Mouse (Mus musculus): ENCODE results near the gene Zbtb44. TPM values are rescaled to one million over a fixed set of nuclear protein-coding genes. Genes with fewer than 3 reads are reported as not detected.
"Not testable (repeated sequence)": the region's sequence is repeated elsewhere in the genome, so short reads cannot be mapped to it uniquely, and the experiment has no call there.

Zbtb44 gene
- polyA plus RNA-seq, 1 experiment from 2014 or later, result 7.9 TPM

DNA sequence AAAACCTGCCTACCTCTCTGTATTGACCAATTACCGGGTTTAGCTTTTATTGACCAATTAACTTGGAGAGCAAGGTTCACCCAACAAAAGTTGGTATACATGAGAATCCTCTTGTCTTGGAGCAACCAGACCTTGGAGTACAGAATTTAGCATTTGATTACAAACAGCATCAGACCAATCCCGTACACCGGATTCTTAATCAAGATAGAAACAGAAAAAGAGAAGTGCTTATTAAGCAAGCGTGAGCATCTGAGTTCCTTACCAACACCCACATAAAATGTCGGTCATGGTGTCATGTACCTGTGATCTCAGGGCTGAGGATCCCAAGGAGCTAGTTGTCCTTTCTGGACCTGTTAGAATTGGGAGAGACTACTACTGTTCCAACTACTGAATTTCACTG, 19.8 kb downstream of the Zbtb44 start:
- H3K27me3 ChIP-seq (replicated peaks; ENCODE audit: insufficient read depth, low read length), result no peaks in the 10 kb centered on the region
- H3K36me3 ChIP-seq (ENCODE audit: insufficient read depth, low read length), result no peaks in the 10 kb centered on the region
- no peak for TF ChIP-seq CTCF (IDR thresholded peaks at IDR 0.05)
- TF ChIP-seq EP300 (IDR thresholded peaks at IDR 0.05), result no peak
- H3K9ac ChIP-seq (replicated peaks; ENCODE audit: low read depth), result no peak overlapping the region
- no peak overlapping the region for H3K27ac ChIP-seq (ENCODE audit: low read length)
- WGBS, result 95% methylated on average over 5 of the region's 5 CpGs
- no peaks in the 10 kb centered on the region for H3K9me3 ChIP-seq (ENCODE audit: low read length)
- no peak for ATAC-seq
- no peaks in the 10 kb centered on the region for H3K4me1 ChIP-seq (ENCODE audit: insufficient read depth, low read depth, low read length)
- no peak overlapping the region for H3K4me2 ChIP-seq (replicated peaks; ENCODE audit: low read depth, low read length)
- no peak for DNase-seq (ENCODE audit: low spot score)
- H3K4me3 ChIP-seq (ENCODE audit: low read depth, low read length), result no peak overlapping the region

DNA sequence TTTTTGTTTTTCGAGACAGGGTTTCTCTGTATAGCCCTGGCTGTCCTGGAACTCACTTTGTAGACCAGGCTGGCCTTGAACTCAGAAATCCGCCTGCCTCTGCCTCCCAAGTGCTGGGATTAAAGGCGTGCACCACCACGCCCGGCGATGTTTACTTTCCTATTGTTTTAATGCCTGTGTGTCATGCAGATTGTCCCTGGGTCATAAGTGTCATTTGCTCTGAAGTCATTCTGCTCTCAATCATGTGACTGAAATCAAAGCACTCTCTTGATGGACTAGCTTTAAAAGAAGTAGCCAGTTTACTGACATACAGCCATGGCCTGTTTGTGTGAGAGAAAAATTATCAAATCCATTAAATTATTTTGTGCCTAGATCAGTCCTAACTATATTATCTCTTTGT, 21.1 kb downstream of the Zbtb44 start:
- H3K9me3 ChIP-seq (ENCODE audit: low read length); ATAC-seq; H3K27ac ChIP-seq (ENCODE audit: low read length); DNase-seq (ENCODE audit: low spot score); H3K36me3 ChIP-seq (ENCODE audit: insufficient read depth, low read length); H3K27me3 ChIP-seq (replicated peaks; ENCODE audit: insufficient read depth, low read length); H3K4me3 ChIP-seq (ENCODE audit: low read depth, low read length); H3K4me1 ChIP-seq (ENCODE audit: insufficient read depth, low read depth, low read length); H3K9ac ChIP-seq (replicated peaks; ENCODE audit: low read depth); H3K4me2 ChIP-seq (replicated peaks; ENCODE audit: low read depth, low read length): not testable (repeated sequence)
- 90% methylated on average over 6 of the region's 6 CpGs for WGBS

DNA sequence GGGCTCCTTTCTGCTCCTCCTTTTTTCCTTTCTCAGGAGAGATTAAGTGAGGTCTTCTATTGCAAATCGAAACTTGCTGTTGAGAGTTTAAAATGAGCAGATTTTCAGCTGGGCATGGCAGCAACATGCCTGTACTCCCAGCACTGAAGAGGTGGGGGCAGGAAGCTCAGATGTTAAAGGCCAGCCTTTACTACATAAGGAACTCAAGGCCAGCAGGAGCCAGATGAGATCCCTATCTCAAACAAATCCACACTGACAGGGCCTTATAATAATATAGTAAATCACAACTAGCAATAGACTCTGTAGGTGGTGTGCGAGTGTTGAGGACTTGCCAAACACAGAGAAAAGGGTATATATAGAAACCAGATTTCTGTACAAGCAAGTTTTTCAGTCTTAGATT, 28.3 kb downstream of the Zbtb44 start:
- Histone ChIP-seq H3K4me2 (replicated peaks; ENCODE audit: low read depth, low read length) (no peak overlapping the region), H3K9me3 (ENCODE audit: low read length) (no peaks in the 10 kb centered on the region), H3K9ac (replicated peaks; ENCODE audit: low read depth) (no peak overlapping the region), H3K4me1 (ENCODE audit: insufficient read depth, low read depth, low read length) (no peaks in the 10 kb centered on the region), H3K4me3 (ENCODE audit: low read depth, low read length) (no peak overlapping the region), H3K36me3 (ENCODE audit: insufficient read depth, low read length) (peaks cover 13% of the 10 kb centered on the region; the same call in 1 of the 2 replicates), H3K27me3 (replicated peaks; ENCODE audit: insufficient read depth, low read length) (no peaks in the 10 kb centered on the region), H3K27ac (ENCODE audit: low read length) (no peak overlapping the region)
- TF ChIP-seq EP300 (IDR thresholded peaks at IDR 0.05) (no peak), CTCF (IDR thresholded peaks at IDR 0.05) (no peak)
- DNase-seq (ENCODE audit: low spot score), result no peak
- no peak for ATAC-seq
- 81% methylated on average over 2 of the region's 2 CpGs for WGBS

DNA sequence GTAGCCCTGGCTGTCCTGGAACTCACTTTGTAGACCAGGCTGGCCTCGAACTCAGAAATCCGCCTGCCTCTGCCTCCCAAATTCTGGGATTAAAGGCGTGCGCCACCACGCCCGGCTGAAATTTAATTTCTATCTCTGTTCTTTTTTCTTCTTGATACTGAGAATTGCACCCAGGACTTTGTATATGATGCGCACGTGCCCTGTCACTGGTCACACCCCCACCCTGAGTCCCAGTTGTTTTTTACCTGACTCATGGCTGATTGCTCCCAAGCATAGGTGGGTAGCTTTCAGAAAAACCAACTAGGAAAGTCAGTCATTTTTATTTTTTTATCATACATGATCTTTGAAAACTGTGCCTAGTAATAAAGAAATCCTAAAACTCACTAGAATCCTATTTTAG, 40.3 kb downstream of the Zbtb44 start:
- no peaks in the 10 kb centered on the region for H3K9me3 ChIP-seq (ENCODE audit: low read length)
- ATAC-seq, result no peak
- H3K27me3 ChIP-seq (replicated peaks; ENCODE audit: insufficient read depth, low read length), result no peaks in the 10 kb centered on the region
- 0 out of 2 replicates have a peak, but pooled peaks cover 6% of the 10 kb centered on the region for H3K36me3 ChIP-seq (ENCODE audit: insufficient read depth, low read length)
- no peak overlapping the region for H3K4me3 ChIP-seq (ENCODE audit: low read depth, low read length)
- DNase-seq (ENCODE audit: low spot score), result no peak
- no peak overlapping the region for H3K4me2 ChIP-seq (replicated peaks; ENCODE audit: low read depth, low read length)
- H3K27ac ChIP-seq (ENCODE audit: low read length), result no peak overlapping the region
- whole genome bisulfite sequencing, result 95% methylated on average over 7 of the region's 8 CpGs
- H3K4me1 ChIP-seq (ENCODE audit: insufficient read depth, low read depth, low read length), result no peaks in the 10 kb centered on the region
- no peak overlapping the region for H3K9ac ChIP-seq (replicated peaks; ENCODE audit: low read depth)
- TF ChIP-seq EP300 (IDR thresholded peaks at IDR 0.05) (no peak), CTCF (IDR thresholded peaks at IDR 0.05) (no peak)

DNA sequence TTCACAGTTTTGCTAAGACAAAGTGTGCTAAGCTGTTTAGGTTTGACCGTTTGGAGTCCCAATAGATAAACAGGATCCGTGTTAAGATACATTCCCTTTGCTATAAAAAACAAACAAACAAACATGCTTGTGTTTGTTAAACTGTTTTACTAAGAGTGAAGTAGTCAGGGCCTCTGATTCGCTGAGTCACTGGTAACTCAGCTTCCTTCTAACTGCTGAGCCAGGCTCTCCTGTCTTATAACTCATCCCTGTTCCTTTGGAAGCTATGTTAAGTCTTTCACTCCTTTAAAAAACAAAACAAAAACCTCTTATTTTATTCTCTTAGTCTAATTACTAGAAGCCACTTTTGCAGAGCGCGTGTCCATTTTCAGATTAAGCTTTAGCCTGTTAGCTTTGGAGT, 41.8 kb downstream of the Zbtb44 start:
- Histone ChIP-seq H3K27me3 (replicated peaks; ENCODE audit: insufficient read depth, low read length) (no peaks in the 10 kb centered on the region), H3K27ac (ENCODE audit: low read length) (no peak overlapping the region), H3K36me3 (ENCODE audit: insufficient read depth, low read length) (0 out of 2 replicates have a peak, but pooled peaks cover 3% of the 10 kb centered on the region), H3K4me1 (ENCODE audit: insufficient read depth, low read depth, low read length) (no peaks in the 10 kb centered on the region), H3K9ac (replicated peaks; ENCODE audit: low read depth) (no peak overlapping the region), H3K9me3 (ENCODE audit: low read length) (no peaks in the 10 kb centered on the region), H3K4me3 (ENCODE audit: low read depth, low read length) (no peak overlapping the region), H3K4me2 (replicated peaks; ENCODE audit: low read depth, low read length) (no peak overlapping the region)
- no peak for DNase-seq (ENCODE audit: low spot score)
- ATAC-seq, result no peak
- TF ChIP-seq EP300 (IDR thresholded peaks at IDR 0.05), result no peak
- no peak for TF ChIP-seq CTCF (IDR thresholded peaks at IDR 0.05)
- WGBS, result 75% methylated on average over 5 of the region's 5 CpGs

DNA sequence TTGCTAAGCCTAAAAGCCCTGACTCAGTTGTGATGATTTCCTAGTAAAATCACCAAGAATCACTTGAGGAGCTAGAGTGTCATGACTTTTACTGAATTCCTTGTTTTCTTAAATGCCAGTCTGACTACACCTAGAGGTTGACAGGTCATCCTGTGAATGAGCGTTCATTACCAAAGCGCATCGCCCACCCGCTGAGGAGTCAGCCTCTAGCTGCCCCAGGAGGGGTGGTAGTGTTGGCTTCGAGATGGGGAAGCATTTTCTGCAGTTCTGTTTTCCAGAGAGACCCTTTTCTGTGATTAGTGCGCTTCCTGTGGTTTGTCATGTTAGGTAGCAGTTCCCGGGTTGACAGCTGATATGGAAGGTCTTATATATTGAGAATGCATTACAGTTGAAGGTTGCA, 43.4 kb downstream of the Zbtb44 start:
- H3K9ac ChIP-seq (replicated peaks; ENCODE audit: low read depth), result no peak overlapping the region
- H3K27me3 ChIP-seq (replicated peaks; ENCODE audit: insufficient read depth, low read length), result no peaks in the 10 kb centered on the region
- ATAC-seq (no peak), DNase-seq (ENCODE audit: low spot score) (no peak)
- no peaks in the 10 kb centered on the region for H3K36me3 ChIP-seq (ENCODE audit: insufficient read depth, low read length)
- no peak overlapping the region for H3K27ac ChIP-seq (ENCODE audit: low read length)
- H3K4me1 ChIP-seq (ENCODE audit: insufficient read depth, low read depth, low read length), result no peaks in the 10 kb centered on the region
- no peak overlapping the region for H3K4me3 ChIP-seq (ENCODE audit: low read depth, low read length)
- H3K9me3 ChIP-seq (ENCODE audit: low read length), result no peaks in the 10 kb centered on the region
- 78% methylated on average over 7 of the region's 7 CpGs for WGBS
- TF ChIP-seq EP300 (IDR thresholded peaks at IDR 0.05) (no peak), CTCF (IDR thresholded peaks at IDR 0.05) (no peak)
- H3K4me2 ChIP-seq (replicated peaks; ENCODE audit: low read depth, low read length), result no peak overlapping the region

DNA sequence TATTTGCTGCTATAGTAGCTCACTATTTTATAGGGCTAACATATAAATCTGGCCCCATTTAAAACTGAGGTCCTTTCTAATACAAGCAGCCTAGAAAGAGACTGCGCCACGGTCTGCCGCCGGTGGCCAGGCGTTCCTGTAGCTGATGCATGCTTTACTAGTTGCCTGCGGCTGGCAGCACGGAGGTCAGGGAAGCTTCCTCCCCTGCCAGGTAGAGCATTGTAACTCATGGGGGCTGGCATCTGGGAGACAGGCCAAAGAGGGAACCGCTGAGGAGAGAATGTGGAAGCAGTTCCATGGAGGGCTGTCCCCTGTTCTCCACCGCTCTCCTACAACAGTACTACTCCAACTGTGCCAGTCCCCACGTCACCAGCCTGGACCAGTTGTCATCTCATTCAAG, 44.4 kb downstream of the Zbtb44 start:
- Histone ChIP-seq H3K4me1 (ENCODE audit: insufficient read depth, low read depth, low read length) (no peaks in the 10 kb centered on the region), H3K4me3 (ENCODE audit: low read depth, low read length) (no peak overlapping the region), H3K9ac (replicated peaks; ENCODE audit: low read depth) (no peak overlapping the region), H3K36me3 (ENCODE audit: insufficient read depth, low read length) (no peaks in the 10 kb centered on the region), H3K9me3 (ENCODE audit: low read length) (no peaks in the 10 kb centered on the region), H3K4me2 (replicated peaks; ENCODE audit: low read depth, low read length) (no peak overlapping the region), H3K27me3 (replicated peaks; ENCODE audit: insufficient read depth, low read length) (no peaks in the 10 kb centered on the region), H3K27ac (ENCODE audit: low read length) (no peak overlapping the region)
- 98% methylated on average over 10 of the region's 10 CpGs for WGBS
- no peak for DNase-seq (ENCODE audit: low spot score)
- TF ChIP-seq CTCF (IDR thresholded peaks at IDR 0.05) (no peak), EP300 (IDR thresholded peaks at IDR 0.05) (no peak)
- ATAC-seq, result no peak

All from lung, postnatal 0 days (tissue).